Mouse (Mus musculus): ENCODE data around the gene Arl6ip5. TPM values are rescaled to one million over a fixed set of nuclear protein-coding genes. Genes with fewer than 3 reads are reported as not detected.

Arl6ip5 gene
- polyA plus RNA-seq, 1 experiment from 2014 or later: 65.3 TPM

- Histone ChIP-seq H3K27ac (no peak overlapping the region), H3K4me3 (replicated peaks) (peak overlapping the region; percentile 13; the same call in 1 of the 2 replicates), H3K36me3 (replicated peaks) (no peaks in the 10 kb centered on the region)
These were observed 67.7 kb downstream of the Arl6ip5 start for GRCm38 (mm10) chr6:97278014-97278787.

DNA sequence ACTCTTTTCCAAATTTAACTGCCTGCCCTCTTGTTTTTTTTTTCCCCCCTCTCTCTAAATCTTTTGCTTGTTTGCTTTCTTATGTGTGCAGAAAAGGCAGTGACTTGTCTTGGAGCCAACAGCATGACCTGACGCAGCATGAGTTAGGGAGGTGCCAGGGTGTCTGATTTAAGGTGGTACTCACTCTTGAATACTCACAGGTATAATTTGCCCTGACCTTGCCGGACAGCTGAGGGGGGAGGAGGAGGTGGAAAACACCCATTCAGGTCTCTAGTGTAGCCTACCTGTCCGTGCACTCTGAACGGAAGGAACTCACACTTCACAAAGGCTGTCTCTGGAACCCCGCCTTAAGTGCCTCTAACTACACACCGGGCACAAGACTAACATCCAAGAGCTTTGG is 68.4 kb downstream of the Arl6ip5 start:
- peaks cover 17% of the 10 kb centered on the region for H3K4me1 ChIP-seq
- no peak overlapping the region for H3K4me2 ChIP-seq
- 37% methylated on average over 6 of the region's 6 CpGs for WGBS
- H3K9me3 ChIP-seq: no peaks in the 10 kb centered on the region
- peaks cover 17% of the 10 kb centered on the region; the same call in 1 of the 2 replicates for H3K27me3 ChIP-seq
- no peak overlapping the region for H3K4me3 ChIP-seq (replicated peaks)
- H3K36me3 ChIP-seq (replicated peaks): 0 out of 2 replicates have a peak, but pooled peaks cover under 1% of the 10 kb centered on the region
- no peak overlapping the region for H3K27ac ChIP-seq
- H3K9ac ChIP-seq: no peak overlapping the region
- ATAC-seq (ENCODE audit: low FRiP score): no peak

More at GRCm38 (mm10) chr6:97278014-97278787, 67.7 kb downstream of the Arl6ip5 start:
- H3K4me2 ChIP-seq: peak overlapping the region; percentile 47
- no peak overlapping the region for H3K9ac ChIP-seq
- H3K9me3 ChIP-seq: no peaks in the 10 kb centered on the region
- WGBS: 1% methylated on average over 19 of the region's 19 CpGs
- H3K27me3 ChIP-seq: peaks cover 17% of the 10 kb centered on the region; the same call in 1 of the 2 replicates
- H3K4me1 ChIP-seq: peaks cover 17% of the 10 kb centered on the region
- ATAC-seq (ENCODE audit: low FRiP score): peak; percentile 70; the same call in 1 of the 2 replicates

Other genes starting within 250 kb of the Arl6ip5 start
- 0.65 and 0.70 TPM in 2 replicates for gene Fam19a4, start 150.3 kb upstream of the Arl6ip5 start, polyA plus RNA-seq (2016; fragmentation: Nextera tagmentation; extraction: Ambion mirVana)
- 8.0 and 8.1 TPM in 2 replicates for gene Eogt, start 61.5 kb upstream of the Arl6ip5 start, polyA plus RNA-seq (2016; fragmentation: Nextera tagmentation; extraction: Ambion mirVana)
- 30.5 and 33.5 TPM in 2 replicates for gene Tmf1, start 31.6 kb upstream of the Arl6ip5 start, polyA plus RNA-seq (2016; fragmentation: Nextera tagmentation; extraction: Ambion mirVana)
- gene Uba3, start 5.0 kb upstream of the Arl6ip5 start, polyA plus RNA-seq (2016; fragmentation: Nextera tagmentation; extraction: Ambion mirVana): 94.7 and 95.1 TPM in 2 replicates
- 0.19 TPM in 1 of 2 replicates, not detected in the other for gene Lmod3, start 42.1 kb downstream of the Arl6ip5 start, polyA plus RNA-seq (2016; fragmentation: Nextera tagmentation; extraction: Ambion mirVana)

Data from forebrain, embryonic 12.5 days (tissue).